Mouse (Mus musculus) kidney, adult 9 months (tissue): ENCODE measurements around the gene Ccdc12.

Experiments used
- DNase-seq: peaks from one replicate; pipeline ENCODE4 v3.0.0; 2022

Gene Ccdc12

GRCm38 (mm10) chr9:110711532-110711931 is 55.2 kb downstream of the Ccdc12 start:
- peak; percentile 73 for DNase-seq

- DNase-seq, result no peak
Observed at GRCm38 (mm10) chr9:110711996-110712395, 55.7 kb downstream of the Ccdc12 start.

- DNase-seq, result peak; percentile 70
Observed at GRCm38 (mm10) chr9:110712545-110712944, 56.2 kb downstream of the Ccdc12 start.

GRCm38 (mm10) chr9:110713389-110713788 is 57.1 kb downstream of the Ccdc12 start:
- DNase-seq, result no peak

GRCm38 (mm10) chr9:110715426-110715825 is 59.1 kb downstream of the Ccdc12 start:
- no peak for DNase-seq

- DNase-seq, result peak; percentile 80
Observed at GRCm38 (mm10) chr9:110716775-110717174, 60.5 kb downstream of the Ccdc12 start.

GRCm38 (mm10) chr9:110718071-110718470 is 61.8 kb downstream of the Ccdc12 start:
- no peak for DNase-seq

GRCm38 (mm10) chr9:110718810-110719209 is 62.5 kb downstream of the Ccdc12 start:
- DNase-seq, result no peak

- DNase-seq, result no peak
Observed at GRCm38 (mm10) chr9:110719977-110720376, 63.7 kb downstream of the Ccdc12 start.

- DNase-seq, result no peak
Observed at GRCm38 (mm10) chr9:110722060-110722459, 65.8 kb downstream of the Ccdc12 start.

GRCm38 (mm10) chr9:110725721-110726135 is 69.4 kb downstream of the Ccdc12 start:
- peak; percentile 62 for DNase-seq

- no peak for DNase-seq
Observed at GRCm38 (mm10) chr9:110726867-110727266, 70.6 kb downstream of the Ccdc12 start.

GRCm38 (mm10) chr9:110729841-110730240 is 73.5 kb downstream of the Ccdc12 start:
- DNase-seq, result no peak

- no peak for DNase-seq
Observed at GRCm38 (mm10) chr9:110731859-110732258, 75.6 kb downstream of the Ccdc12 start.

GRCm38 (mm10) chr9:110732623-110733022 is 76.3 kb downstream of the Ccdc12 start:
- DNase-seq, result peak; percentile 93

GRCm38 (mm10) chr9:110733102-110733501 is 76.8 kb downstream of the Ccdc12 start:
- no peak for DNase-seq

- no peak for DNase-seq
Observed at GRCm38 (mm10) chr9:110734154-110734553, 77.9 kb downstream of the Ccdc12 start.

- DNase-seq, result no peak
Observed at GRCm38 (mm10) chr9:110736362-110736761, 80.1 kb downstream of the Ccdc12 start.

GRCm38 (mm10) chr9:110738054-110738453 is 81.8 kb downstream of the Ccdc12 start:
- peak; percentile 57 for DNase-seq

- DNase-seq, result peak; percentile 70
Observed at GRCm38 (mm10) chr9:110739961-110740360, 83.7 kb downstream of the Ccdc12 start.

- peak; percentile 42 for DNase-seq
Observed at GRCm38 (mm10) chr9:110741711-110742294, 85.5 kb downstream of the Ccdc12 start, which contains the start of gene Myl3. Myl3 (plus strand) TSS chr9:110741861.

- no peak for DNase-seq
Observed at GRCm38 (mm10) chr9:110742295-110742950, 86.1 kb downstream of the Ccdc12 start.

- peak; percentile 34 for DNase-seq
Observed at GRCm38 (mm10) chr9:110742951-110743455, 86.7 kb downstream of the Ccdc12 start.
